Mouse (Mus musculus): ENCODE measurements around the gene Guk1.
A peak's percentile ranks its signal among the peaks of the same experiment; 100 is the strongest.
"Not testable (repeated sequence)": the region's sequence is repeated elsewhere in the genome, so short reads cannot be mapped to it uniquely, and the experiment has no call there.

Guk1 gene

GRCm38 (mm10) chr11:59211561-59211960 lies 19.5 kb upstream of the Guk1 start:
- DNase-seq (ENCODE audit: low read depth, low spot score) = not testable (repeated sequence)

- no peak for DNase-seq (ENCODE audit: low read depth, low spot score)
Observed at GRCm38 (mm10) chr11:59210020-59210419, 18.0 kb upstream of the Guk1 start.

GRCm38 (mm10) chr11:59209580-59209979 lies 17.6 kb upstream of the Guk1 start:
- DNase-seq (ENCODE audit: low read depth, low spot score) = no peak

- DNase-seq (ENCODE audit: low read depth, low spot score) = peak; percentile 73
Observed at GRCm38 (mm10) chr11:59209003-59209441, 17.0 kb upstream of the Guk1 start.

GRCm38 (mm10) chr11:59208153-59208831 lies 16.3 kb upstream of the Guk1 start, which contains the start of gene 2310033P09Rik:
Gene 2310033P09Rik, plus strand, starts transcription at chr11:59208321.
- DNase-seq (ENCODE audit: low read depth, low spot score) = peak; percentile 97

GRCm38 (mm10) chr11:59202081-59202995 lies 10.3 kb upstream of the Guk1 start, which contains the start of gene Mrpl55:
Gene Mrpl55, plus strand, starts transcription at chr11:59202486.
- DNase-seq (ENCODE audit: low read depth, low spot score) = peak; percentile 94

DNA sequence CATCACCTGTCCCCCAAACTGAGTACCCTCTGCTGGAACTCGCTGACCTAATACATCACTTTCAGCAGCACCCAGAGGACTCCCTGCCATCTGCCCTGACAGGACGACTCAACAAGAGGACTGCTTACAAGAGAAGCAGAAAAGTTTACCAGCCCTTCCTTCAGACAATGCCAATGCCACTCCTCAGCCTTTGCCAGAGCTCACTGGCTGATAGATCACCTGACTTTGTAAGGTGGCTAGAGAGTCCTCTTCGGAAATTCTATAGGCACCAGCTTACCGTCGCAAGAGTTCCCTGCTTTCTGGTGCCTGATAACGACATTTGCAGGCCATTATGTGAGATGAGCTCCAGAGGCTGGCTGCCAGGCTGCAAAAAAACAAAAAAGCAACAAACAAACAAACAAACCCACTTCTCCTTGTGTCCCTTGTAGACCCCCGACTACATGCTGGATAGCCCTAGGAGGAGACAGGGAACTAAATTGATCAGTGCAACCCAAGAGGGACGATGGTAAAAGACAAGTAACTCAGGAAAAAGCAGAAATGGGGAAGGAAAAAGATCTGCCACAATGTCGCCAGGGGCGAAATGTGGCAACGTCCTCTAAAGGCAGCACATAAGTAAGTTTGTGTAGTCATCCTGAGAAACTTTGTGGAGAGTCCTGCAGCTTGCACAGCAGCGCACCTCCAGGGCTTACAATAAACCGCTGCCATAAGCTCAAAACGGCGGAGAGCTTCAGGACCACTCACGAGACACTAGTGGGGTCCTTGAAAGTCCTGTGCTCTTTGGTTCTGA lies 9.4 kb upstream of the Guk1 start:
- no peak for DNase-seq (ENCODE audit: low read depth, low spot score)

DNA sequence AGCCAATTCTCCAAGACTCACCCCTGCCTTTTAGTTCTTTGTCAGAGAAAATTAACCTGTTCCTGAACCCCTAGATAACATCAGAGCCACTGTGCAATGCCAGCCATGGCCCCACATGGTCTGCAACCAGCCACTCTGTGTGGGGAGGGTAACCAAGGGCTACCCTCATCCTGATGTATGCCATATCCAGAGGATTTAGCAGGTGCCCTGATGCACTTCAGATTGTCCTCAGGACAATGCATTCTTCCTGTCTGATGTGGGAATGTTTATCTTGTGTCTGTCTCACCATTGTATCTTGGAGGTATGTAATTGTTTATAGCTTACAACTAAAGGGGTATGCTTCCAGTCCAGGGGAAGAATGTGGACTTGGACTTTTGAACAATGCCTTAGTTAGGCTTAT lies 4.2 kb upstream of the Guk1 start:
- DNase-seq (ENCODE audit: low read depth, low spot score) = no peak

- DNase-seq (ENCODE audit: low read depth, low spot score) = peak; percentile 89
Observed at GRCm38 (mm10) chr11:59191231-59192058, 567 bp downstream of the Guk1 start.

GRCm38 (mm10) chr11:59187706-59188105 lies 4.3 kb downstream of the Guk1 start:
- DNase-seq (ENCODE audit: low read depth, low spot score) = no peak

- no peak for DNase-seq (ENCODE audit: low read depth, low spot score)
Observed at GRCm38 (mm10) chr11:59185490-59185889, 6.5 kb downstream of the Guk1 start.

GRCm38 (mm10) chr11:59183821-59184220 lies 8.2 kb downstream of the Guk1 start:
- DNase-seq (ENCODE audit: low read depth, low spot score) = peak; percentile 41

GRCm38 (mm10) chr11:59182864-59183331 lies 9.1 kb downstream of the Guk1 start, which contains the start of gene Gjc2:
Gene Gjc2, minus strand, starts transcription at chr11:59183213.
- DNase-seq (ENCODE audit: low read depth, low spot score) = no peak

- no peak for DNase-seq (ENCODE audit: low read depth, low spot score)
Observed at GRCm38 (mm10) chr11:59176921-59177320, 15.1 kb downstream of the Guk1 start.

GRCm38 (mm10) chr11:59176475-59176874 lies 15.5 kb downstream of the Guk1 start:
- no peak for DNase-seq (ENCODE audit: low read depth, low spot score)

GRCm38 (mm10) chr11:59174189-59174838 lies 17.7 kb downstream of the Guk1 start:
- DNase-seq (ENCODE audit: low read depth, low spot score) = no peak

DNA sequence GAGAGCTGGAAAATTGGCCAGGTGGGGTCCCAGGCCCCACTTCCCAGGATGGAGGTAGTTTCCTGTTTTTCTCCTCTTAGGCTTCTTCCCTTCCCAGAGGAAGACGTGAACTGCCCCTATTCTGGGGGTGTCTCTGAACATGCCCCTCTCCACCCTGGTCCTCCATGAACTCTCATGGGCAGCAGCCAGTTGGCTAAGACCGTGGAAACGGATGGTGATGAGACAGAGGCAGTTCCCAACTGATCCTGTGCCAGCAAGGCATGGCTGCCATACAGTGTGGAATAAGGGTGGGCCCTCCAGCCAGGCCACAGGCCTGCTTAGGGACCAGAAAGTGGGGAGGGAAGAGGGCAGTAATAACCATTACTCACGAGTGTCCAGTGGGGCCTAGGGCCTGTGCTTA lies 21.5 kb downstream of the Guk1 start:
- no peak for DNase-seq (ENCODE audit: low read depth, low spot score)

- DNase-seq (ENCODE audit: low read depth, low spot score) = no peak
Observed at GRCm38 (mm10) chr11:59169807-59170206, 22.2 kb downstream of the Guk1 start.

- no peak for DNase-seq (ENCODE audit: low read depth, low spot score)
Observed at GRCm38 (mm10) chr11:59165616-59166241, 26.3 kb downstream of the Guk1 start.

GRCm38 (mm10) chr11:59164384-59164783 lies 27.6 kb downstream of the Guk1 start:
- DNase-seq (ENCODE audit: low read depth, low spot score) = no peak

All from mesoderm, embryonic 11.5 days (tissue).